Mouse (Mus musculus): ENCODE results near the gene Zdhhc1. TPM values are rescaled to one million over a fixed set of nuclear protein-coding genes. Genes with fewer than 3 reads are reported as not detected.

Zdhhc1 gene
- polyA plus RNA-seq (2015; fragmentation: Illumina TruSeq; extraction: RNeasy Lipid Tissue Mini Kit (QIAGEN cat#74804); ENCODE audit: insufficient read depth, low read depth, low replicate concordance): 13.1 TPM

GRCm38 (mm10) chr8:105496439-105497180 lies at the start of gene Zdhhc1:
Gene Zdhhc1 (minus strand): TSS chr8:105496902.

GRCm38 (mm10) chr8:105518436-105519313 lies 22.0 kb upstream of the Zdhhc1 start, which contains the start of gene Hsd11b2:
Gene Hsd11b2 (plus strand): TSS chr8:105518755.

GRCm38 (mm10) chr8:105471314-105472015 lies 25.2 kb downstream of the Zdhhc1 start, which contains the start of gene Tppp3:
Gene Tppp3 (minus strand): TSS chr8:105471526.

Other genes with a start within 250 kb of the Zdhhc1 start
- gene B3gnt9, start 241.7 kb downstream of the Zdhhc1 start, polyA plus RNA-seq (2015; fragmentation: Illumina TruSeq; extraction: RNeasy Lipid Tissue Mini Kit (QIAGEN cat#74804); ENCODE audit: insufficient read depth, low read depth, low replicate concordance): 3.1 TPM
- gene Tradd, start 232.3 kb downstream of the Zdhhc1 start, polyA plus RNA-seq (2015; fragmentation: Illumina TruSeq; extraction: RNeasy Lipid Tissue Mini Kit (QIAGEN cat#74804); ENCODE audit: insufficient read depth, low read depth, low replicate concordance): 5.1 TPM
- 1.3 TPM for gene Fbxl8, start 232.3 kb downstream of the Zdhhc1 start, polyA plus RNA-seq (2015; fragmentation: Illumina TruSeq; extraction: RNeasy Lipid Tissue Mini Kit (QIAGEN cat#74804); ENCODE audit: insufficient read depth, low read depth, low replicate concordance)
- 2.9 TPM for gene Hsf4, start 227.1 kb downstream of the Zdhhc1 start, polyA plus RNA-seq (2015; fragmentation: Illumina TruSeq; extraction: RNeasy Lipid Tissue Mini Kit (QIAGEN cat#74804); ENCODE audit: insufficient read depth, low read depth, low replicate concordance)
- 0.33 TPM for gene Nol3, start 220.8 kb downstream of the Zdhhc1 start, polyA plus RNA-seq (2015; fragmentation: Illumina TruSeq; extraction: RNeasy Lipid Tissue Mini Kit (QIAGEN cat#74804); ENCODE audit: insufficient read depth, low read depth, low replicate concordance)
- 0.63 TPM for gene 4931428F04Rik, start 207.0 kb downstream of the Zdhhc1 start, polyA plus RNA-seq (2015; fragmentation: Illumina TruSeq; extraction: RNeasy Lipid Tissue Mini Kit (QIAGEN cat#74804); ENCODE audit: insufficient read depth, low read depth, low replicate concordance)
- 5.2 TPM for gene Exoc3l, start 200.8 kb downstream of the Zdhhc1 start, polyA plus RNA-seq (2015; fragmentation: Illumina TruSeq; extraction: RNeasy Lipid Tissue Mini Kit (QIAGEN cat#74804); ENCODE audit: insufficient read depth, low read depth, low replicate concordance)
- 15.0 TPM for gene E2f4, start 199.2 kb downstream of the Zdhhc1 start, polyA plus RNA-seq (2015; fragmentation: Illumina TruSeq; extraction: RNeasy Lipid Tissue Mini Kit (QIAGEN cat#74804); ENCODE audit: insufficient read depth, low read depth, low replicate concordance)
- 15.3 TPM for gene Elmo3, start 191.3 kb downstream of the Zdhhc1 start, polyA plus RNA-seq (2015; fragmentation: Illumina TruSeq; extraction: RNeasy Lipid Tissue Mini Kit (QIAGEN cat#74804); ENCODE audit: insufficient read depth, low read depth, low replicate concordance)
- gene Lrrc29, start 170.6 kb downstream of the Zdhhc1 start, polyA plus RNA-seq (2015; fragmentation: Illumina TruSeq; extraction: RNeasy Lipid Tissue Mini Kit (QIAGEN cat#74804); ENCODE audit: insufficient read depth, low read depth, low replicate concordance): 2.0 TPM
- 35.7 TPM for gene Tmem208, start 170.5 kb downstream of the Zdhhc1 start, polyA plus RNA-seq (2015; fragmentation: Illumina TruSeq; extraction: RNeasy Lipid Tissue Mini Kit (QIAGEN cat#74804); ENCODE audit: insufficient read depth, low read depth, low replicate concordance)
- gene Fhod1, start 148.9 kb downstream of the Zdhhc1 start, polyA plus RNA-seq (2015; fragmentation: Illumina TruSeq; extraction: RNeasy Lipid Tissue Mini Kit (QIAGEN cat#74804); ENCODE audit: insufficient read depth, low read depth, low replicate concordance): 7.3 TPM
- gene Slc9a5, start 148.1 kb downstream of the Zdhhc1 start, polyA plus RNA-seq (2015; fragmentation: Illumina TruSeq; extraction: RNeasy Lipid Tissue Mini Kit (QIAGEN cat#74804); ENCODE audit: insufficient read depth, low read depth, low replicate concordance): 0.61 TPM
- not detected for gene Plekhg4, start 123.6 kb downstream of the Zdhhc1 start, polyA plus RNA-seq (2015; fragmentation: Illumina TruSeq; extraction: RNeasy Lipid Tissue Mini Kit (QIAGEN cat#74804); ENCODE audit: insufficient read depth, low read depth, low replicate concordance)
- gene Kctd19, start 83.4 kb downstream of the Zdhhc1 start, polyA plus RNA-seq (2015; fragmentation: Illumina TruSeq; extraction: RNeasy Lipid Tissue Mini Kit (QIAGEN cat#74804); ENCODE audit: insufficient read depth, low read depth, low replicate concordance): not detected
- gene Lrrc36, start 83.3 kb downstream of the Zdhhc1 start, polyA plus RNA-seq (2015; fragmentation: Illumina TruSeq; extraction: RNeasy Lipid Tissue Mini Kit (QIAGEN cat#74804); ENCODE audit: insufficient read depth, low read depth, low replicate concordance): 1.6 TPM
- 31.3 TPM for gene Tppp3, start 25.4 kb downstream of the Zdhhc1 start, polyA plus RNA-seq (2015; fragmentation: Illumina TruSeq; extraction: RNeasy Lipid Tissue Mini Kit (QIAGEN cat#74804); ENCODE audit: insufficient read depth, low read depth, low replicate concordance)
- gene Hsd11b2, start 21.9 kb upstream of the Zdhhc1 start, polyA plus RNA-seq (2015; fragmentation: Illumina TruSeq; extraction: RNeasy Lipid Tissue Mini Kit (QIAGEN cat#74804); ENCODE audit: insufficient read depth, low read depth, low replicate concordance): not detected
- gene Atp6v0d1, start 69.1 kb upstream of the Zdhhc1 start, polyA plus RNA-seq (2015; fragmentation: Illumina TruSeq; extraction: RNeasy Lipid Tissue Mini Kit (QIAGEN cat#74804); ENCODE audit: insufficient read depth, low read depth, low replicate concordance): 29.8 TPM
- gene Ripor1, start 108.4 kb upstream of the Zdhhc1 start, polyA plus RNA-seq (2015; fragmentation: Illumina TruSeq; extraction: RNeasy Lipid Tissue Mini Kit (QIAGEN cat#74804); ENCODE audit: insufficient read depth, low read depth, low replicate concordance): 13.9 TPM
- gene Ctcf, start 139.7 kb upstream of the Zdhhc1 start, polyA plus RNA-seq (2015; fragmentation: Illumina TruSeq; extraction: RNeasy Lipid Tissue Mini Kit (QIAGEN cat#74804); ENCODE audit: insufficient read depth, low read depth, low replicate concordance): 10.2 TPM
- not detected for gene Agrp, start 140.5 kb upstream of the Zdhhc1 start, polyA plus RNA-seq (2015; fragmentation: Illumina TruSeq; extraction: RNeasy Lipid Tissue Mini Kit (QIAGEN cat#74804); ENCODE audit: insufficient read depth, low read depth, low replicate concordance)
- 0.61 TPM for gene Carmil2, start 189.4 kb upstream of the Zdhhc1 start, polyA plus RNA-seq (2015; fragmentation: Illumina TruSeq; extraction: RNeasy Lipid Tissue Mini Kit (QIAGEN cat#74804); ENCODE audit: insufficient read depth, low read depth, low replicate concordance)
- 8.9 TPM for gene Acd, start 204.2 kb upstream of the Zdhhc1 start, polyA plus RNA-seq (2015; fragmentation: Illumina TruSeq; extraction: RNeasy Lipid Tissue Mini Kit (QIAGEN cat#74804); ENCODE audit: insufficient read depth, low read depth, low replicate concordance)
- 1.4 TPM for gene Pard6a, start 204.2 kb upstream of the Zdhhc1 start, polyA plus RNA-seq (2015; fragmentation: Illumina TruSeq; extraction: RNeasy Lipid Tissue Mini Kit (QIAGEN cat#74804); ENCODE audit: insufficient read depth, low read depth, low replicate concordance)
- gene 4933405L10Rik, start 210.8 kb upstream of the Zdhhc1 start, polyA plus RNA-seq (2015; fragmentation: Illumina TruSeq; extraction: RNeasy Lipid Tissue Mini Kit (QIAGEN cat#74804); ENCODE audit: insufficient read depth, low read depth, low replicate concordance): not detected
- gene Enkd1, start 211.3 kb upstream of the Zdhhc1 start, polyA plus RNA-seq (2015; fragmentation: Illumina TruSeq; extraction: RNeasy Lipid Tissue Mini Kit (QIAGEN cat#74804); ENCODE audit: insufficient read depth, low read depth, low replicate concordance): 1.6 TPM

All from pancreas, adult 10 weeks (tissue).